8 mouse cellular contexts compared by ENCODE assay signal in the genomic region with DNA sequence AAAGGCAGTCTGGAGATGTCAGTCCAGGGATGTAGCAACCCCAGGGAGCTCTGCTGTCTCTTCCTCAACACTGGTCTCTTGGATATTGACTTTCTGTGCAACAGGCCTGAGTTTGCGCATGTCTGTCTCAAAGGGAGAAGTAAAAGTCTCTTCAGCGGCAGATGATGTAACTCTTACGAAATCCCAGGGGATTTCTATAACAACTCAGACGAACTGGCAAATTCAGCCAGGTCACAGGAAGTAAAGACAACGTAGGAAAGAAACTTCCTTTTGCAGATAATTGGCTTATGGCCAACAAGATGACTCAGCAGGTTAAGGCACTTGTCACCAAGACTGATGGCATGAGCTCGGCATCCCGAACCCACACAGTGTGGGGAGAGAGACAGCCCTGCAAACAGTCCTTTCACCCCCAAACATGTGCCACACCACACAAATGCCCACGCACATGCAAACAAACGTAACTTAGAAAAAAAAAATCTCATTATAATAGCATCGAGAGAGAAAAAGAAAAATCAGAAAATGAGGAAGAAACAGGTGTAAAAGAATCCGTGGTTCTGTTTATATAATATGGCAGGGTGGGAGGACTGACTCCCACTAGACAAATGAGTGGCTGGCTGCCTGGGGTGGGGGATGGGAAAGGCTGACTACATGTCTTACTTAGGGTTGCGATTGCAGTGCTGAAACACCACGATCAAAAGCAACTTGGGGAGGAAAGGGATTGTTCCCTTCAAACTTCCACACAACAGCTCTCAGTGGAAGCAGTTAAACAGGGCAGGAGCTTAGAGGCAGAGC. TPM values are rescaled to one million over a fixed set of nuclear protein-coding genes. Genes with fewer than 3 reads are reported as not detected.
DNase-seq lines count a peak whose midpoint lies in the region; ATAC-seq and TF ChIP-seq lines count a peak whose summit lies in the region.

No protein-coding gene starts in this region.

- no peak overlapping the region for H3K9ac ChIP-seq in midbrain, postnatal 0 days (replicated peaks; ENCODE audit: low read length, poor library complexity, severe bottlenecking)
- H3K9ac ChIP-seq in liver, embryonic 11.5 days (ENCODE audit: low read depth, low read length), result no peak overlapping the region
- H3K9ac ChIP-seq in stomach, embryonic 14.5 days (replicated peaks; ENCODE audit: low read depth, low read length), result no peak overlapping the region
- H3K9ac ChIP-seq in forebrain, embryonic 12.5 days, result no peak overlapping the region
- H3K9ac ChIP-seq in hindbrain, embryonic 13.5 days, result no peak overlapping the region

- no peak overlapping the region for H3K27ac ChIP-seq in midbrain, postnatal 0 days (ENCODE audit: low read depth, low read length)
- no peak overlapping the region for H3K27ac ChIP-seq in midbrain, embryonic 10.5 days (replicated peaks)
- H3K27ac ChIP-seq in liver, embryonic 11.5 days (ENCODE audit: low read depth, low read length), result 0 out of 2 replicates have a peak overlapping the region, but pooled peaks have one; percentile 46
- H3K27ac ChIP-seq in stomach, embryonic 14.5 days (ENCODE audit: low read length), result peak overlapping the region; percentile 11; the same call in 1 of the 2 replicates
- H3K27ac ChIP-seq in forebrain, embryonic 12.5 days, result no peak overlapping the region
- H3K27ac ChIP-seq in hindbrain, embryonic 13.5 days, result no peak overlapping the region

- no peak overlapping the region for H3K4me3 ChIP-seq in midbrain, postnatal 0 days (ENCODE audit: low read depth, low read length)
- no peak overlapping the region for H3K4me3 ChIP-seq in midbrain, embryonic 10.5 days
- H3K4me3 ChIP-seq in liver, embryonic 11.5 days (ENCODE audit: low read depth, low read length), result no peak overlapping the region
- H3K4me3 ChIP-seq in stomach, embryonic 14.5 days (ENCODE audit: low read depth, low read length), result no peak overlapping the region
- H3K4me3 ChIP-seq in forebrain, embryonic 12.5 days (replicated peaks), result no peak overlapping the region
- no peak overlapping the region for H3K4me3 ChIP-seq in hindbrain, embryonic 13.5 days

- H3K27me3 ChIP-seq in midbrain, postnatal 0 days (ENCODE audit: insufficient read depth, low read length), result no peaks in the 10 kb centered on the region
- H3K27me3 ChIP-seq in midbrain, embryonic 10.5 days (ENCODE audit: low read depth, poor library complexity, severe bottlenecking), result peaks cover 28% of the 10 kb centered on the region
- no peaks in the 10 kb centered on the region for H3K27me3 ChIP-seq in liver, embryonic 11.5 days (replicated peaks; ENCODE audit: control insufficient read depth, insufficient read depth, low read length)
- no peaks in the 10 kb centered on the region for H3K27me3 ChIP-seq in stomach, embryonic 14.5 days (ENCODE audit: control insufficient read depth, insufficient read depth, low read length)
- peaks cover 51% of the 10 kb centered on the region for H3K27me3 ChIP-seq in forebrain, embryonic 12.5 days
- H3K27me3 ChIP-seq in hindbrain, embryonic 13.5 days, result 0 out of 2 replicates have a peak, but pooled peaks cover 3% of the 10 kb centered on the region

- no peaks in the 10 kb centered on the region for H3K4me1 ChIP-seq in midbrain, postnatal 0 days (ENCODE audit: insufficient read depth, low read length)
- H3K4me1 ChIP-seq in midbrain, embryonic 10.5 days, result peaks cover 10% of the 10 kb centered on the region; the same call in 1 of the 2 replicates
- peaks cover 17% of the 10 kb centered on the region for H3K4me1 ChIP-seq in liver, embryonic 11.5 days (replicated peaks; ENCODE audit: control insufficient read depth, insufficient read depth, low read length)
- H3K4me1 ChIP-seq in stomach, embryonic 14.5 days (ENCODE audit: control insufficient read depth, insufficient read depth, low read length), result peaks cover 13% of the 10 kb centered on the region
- H3K4me1 ChIP-seq in forebrain, embryonic 12.5 days, result no peaks in the 10 kb centered on the region
- 0 out of 2 replicates have a peak, but pooled peaks cover 4% of the 10 kb centered on the region for H3K4me1 ChIP-seq in hindbrain, embryonic 13.5 days (replicated peaks)

- WGBS in midbrain, postnatal 0 days, result 73% methylated on average over 13 of the region's 13 CpGs
- WGBS in midbrain, embryonic 10.5 days, result 86% methylated on average over 13 of the region's 13 CpGs
- WGBS in liver, embryonic 11.5 days, result 44% methylated on average over 13 of the region's 13 CpGs
- WGBS in stomach, embryonic 14.5 days, result 36% methylated on average over 13 of the region's 13 CpGs
- 85% methylated on average over 13 of the region's 13 CpGs for WGBS in forebrain, embryonic 12.5 days
- 76% methylated on average over 13 of the region's 13 CpGs for WGBS in hindbrain, embryonic 13.5 days

- no peaks in the 10 kb centered on the region for H3K9me3 ChIP-seq in midbrain, postnatal 0 days (ENCODE audit: low read length)
- no peaks in the 10 kb centered on the region for H3K9me3 ChIP-seq in midbrain, embryonic 10.5 days (replicated peaks)
- H3K9me3 ChIP-seq in liver, embryonic 11.5 days (ENCODE audit: control insufficient read depth, low read length), result no peaks in the 10 kb centered on the region
- H3K9me3 ChIP-seq in stomach, embryonic 14.5 days (ENCODE audit: control insufficient read depth, low read depth, low read length), result no peaks in the 10 kb centered on the region
- H3K9me3 ChIP-seq in forebrain, embryonic 12.5 days, result no peaks in the 10 kb centered on the region
- no peaks in the 10 kb centered on the region for H3K9me3 ChIP-seq in hindbrain, embryonic 13.5 days

- DNase-seq in midbrain, postnatal 0 days (ENCODE audit: low spot score), result peak; percentile 38
- DNase-seq in midbrain, embryonic 10.5 days (ENCODE audit: low spot score), result no peak
- peak; percentile 88 for DNase-seq in adipocyte (ENCODE audit: low spot score)
- no peak for DNase-seq in liver, embryonic 11.5 days (ENCODE audit: low spot score)
- no peak for DNase-seq in neural tube, embryonic 10.5 days (ENCODE audit: extremely low spot score, low spot score)

- no peak for TF ChIP-seq CTCF in midbrain, postnatal 0 days (IDR thresholded peaks at IDR 0.05)

- no peak overlapping the region for H3K4me2 ChIP-seq in midbrain, postnatal 0 days (ENCODE audit: low read depth, low read length, poor library complexity, severe bottlenecking)
- no peak overlapping the region for H3K4me2 ChIP-seq in liver, embryonic 11.5 days
- H3K4me2 ChIP-seq in stomach, embryonic 14.5 days (replicated peaks; ENCODE audit: low read depth, low read length), result no peak overlapping the region
- no peak overlapping the region for H3K4me2 ChIP-seq in forebrain, embryonic 12.5 days
- H3K4me2 ChIP-seq in hindbrain, embryonic 13.5 days, result no peak overlapping the region

- no peaks in the 10 kb centered on the region for H3K36me3 ChIP-seq in midbrain, postnatal 0 days (ENCODE audit: insufficient read depth, low read length)
- H3K36me3 ChIP-seq in midbrain, embryonic 10.5 days, result no peaks in the 10 kb centered on the region
- no peaks in the 10 kb centered on the region for H3K36me3 ChIP-seq in liver, embryonic 11.5 days (ENCODE audit: control insufficient read depth, insufficient read depth, low read length)
- H3K36me3 ChIP-seq in stomach, embryonic 14.5 days (ENCODE audit: control insufficient read depth, insufficient read depth, low read length), result no peaks in the 10 kb centered on the region
- no peaks in the 10 kb centered on the region for H3K36me3 ChIP-seq in forebrain, embryonic 12.5 days (replicated peaks)
- H3K36me3 ChIP-seq in hindbrain, embryonic 13.5 days, result no peaks in the 10 kb centered on the region

- no peak for ATAC-seq in midbrain, postnatal 0 days (ENCODE audit: low FRiP score)
- ATAC-seq in liver, embryonic 11.5 days (replicated peaks; ENCODE audit: low FRiP score), result no peak
- no peak for ATAC-seq in stomach, embryonic 14.5 days (ENCODE audit: insufficient number of reproducible peaks, insufficient read depth, low FRiP score, low read depth)
- ATAC-seq in forebrain, embryonic 12.5 days (ENCODE audit: low FRiP score), result no peak
- no peak for ATAC-seq in hindbrain, embryonic 13.5 days (ENCODE audit: low FRiP score)

RNA-seq across cellular contexts. Expression of gene Slc25a33, which starts 6.7 kb away (rescaled TPM):
- total RNA-seq in midbrain, postnatal 0 days (2014; rRNA removed), result 16.6 and 19.8 TPM in 2 replicates
- 32.7 and 34.8 TPM in 2 replicates for polyA plus RNA-seq in midbrain, postnatal 0 days (2015; fragmentation: Nextera tagmentation; extraction: Ambion mirVana)
- 16.3 and 18.0 TPM in 2 replicates for polyA plus RNA-seq in midbrain, embryonic 10.5 days (2016; fragmentation: Nextera tagmentation; extraction: Ambion mirVana)
- 21.9 and 23.2 TPM in 2 replicates for polyA plus RNA-seq in liver, embryonic 11.5 days (2014; fragmentation: Nextera tagmentation; extraction: Ambion mirVana)
- 9.4 and 9.5 TPM in 2 replicates for polyA plus RNA-seq in stomach, embryonic 14.5 days (2014; fragmentation: Nextera tagmentation; extraction: Ambion mirVana)
- polyA plus RNA-seq in forebrain, embryonic 12.5 days (2016; fragmentation: Nextera tagmentation; extraction: Ambion mirVana), result 12.1 and 12.6 TPM in 2 replicates
- polyA plus RNA-seq in hindbrain, embryonic 13.5 days (2015; fragmentation: Nextera tagmentation; extraction: Ambion mirVana), result 27.6 and 28.3 TPM in 2 replicates

RNA-seq across cellular contexts. Expression of gene Tmem201, which starts 42.9 kb away (rescaled TPM):
- total RNA-seq in midbrain, postnatal 0 days (2014; rRNA removed), result 55.2 and 67.8 TPM in 2 replicates
- polyA plus RNA-seq in midbrain, postnatal 0 days (2015; fragmentation: Nextera tagmentation; extraction: Ambion mirVana), result 44.8 and 48.5 TPM in 2 replicates
- 38.7 and 44.3 TPM in 2 replicates for polyA plus RNA-seq in midbrain, embryonic 10.5 days (2016; fragmentation: Nextera tagmentation; extraction: Ambion mirVana)
- 16.8 and 16.9 TPM in 2 replicates for polyA plus RNA-seq in liver, embryonic 11.5 days (2014; fragmentation: Nextera tagmentation; extraction: Ambion mirVana)
- polyA plus RNA-seq in stomach, embryonic 14.5 days (2014; fragmentation: Nextera tagmentation; extraction: Ambion mirVana), result 19.7 and 21.8 TPM in 2 replicates
- 39.4 and 41.0 TPM in 2 replicates for polyA plus RNA-seq in forebrain, embryonic 12.5 days (2016; fragmentation: Nextera tagmentation; extraction: Ambion mirVana)
- polyA plus RNA-seq in hindbrain, embryonic 13.5 days (2015; fragmentation: Nextera tagmentation; extraction: Ambion mirVana), result 36.3 and 41.2 TPM in 2 replicates

Comparison
In these comparisons a context has a peak if more than half of its experiments do, and no peak if none do; other contexts are left out.
1. DNase-seq: peak in midbrain, postnatal 0 days (single experiment) and adipocyte (single experiment); none in midbrain, embryonic 10.5 days (single experiment), liver, embryonic 11.5 days (single experiment) and neural tube, embryonic 10.5 days (single experiment).
2. H3K27ac ChIP-seq: peak in liver, embryonic 11.5 days (single experiment) and stomach, embryonic 14.5 days (single experiment); none in midbrain, postnatal 0 days (single experiment), midbrain, embryonic 10.5 days (single experiment), forebrain, embryonic 12.5 days (single experiment) and hindbrain, embryonic 13.5 days (single experiment).